ENCODE assay signal across 8 mouse cellular contexts in genomic region chr8:83740976-83741741, GRCm38 (mm10). TPM values are rescaled to one million over a fixed set of nuclear protein-coding genes. Genes with fewer than 3 reads are reported as not detected.
A peak's percentile ranks its signal among the peaks of the same experiment; 100 is the strongest.
DNase-seq lines count a peak whose midpoint lies in the region; ATAC-seq and TF ChIP-seq lines count a peak whose summit lies in the region.

Gene Adgre5, minus strand, starts transcription at chr8:83741326.

- no peaks in the 10 kb centered on the region for H3K4me1 ChIP-seq in cortical plate, adult 2 months (ENCODE audit: control insufficient read depth, insufficient read depth, low read length)
- peaks cover 45% of the 10 kb centered on the region for H3K4me1 ChIP-seq in intestine, embryonic 16.5 days (ENCODE audit: control insufficient read depth, insufficient read depth, low read length)
- H3K4me1 ChIP-seq in neural tube, embryonic 12.5 days, result peaks cover 14% of the 10 kb centered on the region

- H3K9ac ChIP-seq in intestine, embryonic 16.5 days (ENCODE audit: low read depth, low read length), result peak within 1 kb of the TSS; percentile 88
- peak within 1 kb of the TSS; percentile 55 for H3K9ac ChIP-seq in neural tube, embryonic 12.5 days

- H3K36me3 ChIP-seq in intestine, embryonic 16.5 days (ENCODE audit: control insufficient read depth, insufficient read depth, low read length), result no peaks in the 10 kb centered on the region
- no peaks in the 10 kb centered on the region for H3K36me3 ChIP-seq in neural tube, embryonic 12.5 days

- H3K27me3 ChIP-seq in intestine, embryonic 16.5 days (replicated peaks; ENCODE audit: control insufficient read depth, insufficient read depth, low read length), result peaks cover 4% of the 10 kb centered on the region; the same call in 1 of the 2 replicates
- H3K27me3 ChIP-seq in neural tube, embryonic 12.5 days (replicated peaks), result peaks cover 32% of the 10 kb centered on the region

- ATAC-seq in cerebellum, adult (ENCODE audit: insufficient number of reproducible peaks, low FRiP score, low TSS enrichment), result no peak
- ATAC-seq in granulocyte monocyte progenitor cell, adult 5-6 weeks (replicated peaks; ENCODE audit: poor library complexity, severe bottlenecking), result peak; percentile 13
- peak; percentile 76 for ATAC-seq in intestine, embryonic 16.5 days
- peak; percentile 61; the same call in 1 of the 2 replicates for ATAC-seq in neural tube, embryonic 12.5 days (ENCODE audit: low FRiP score, low read depth)

- no peaks in the 10 kb centered on the region for H3K9me3 ChIP-seq in intestine, embryonic 16.5 days (ENCODE audit: control insufficient read depth, low read length)
- H3K9me3 ChIP-seq in neural tube, embryonic 12.5 days, result no peaks in the 10 kb centered on the region

- no peak for TF ChIP-seq CTCF in cortical plate, adult 2 months (IDR thresholded peaks at IDR 0.05; ENCODE audit: extremely low read depth, insufficient read depth, low read length)

- 0 out of 2 replicates have a peak, but pooled peaks have one; percentile 19 for TF ChIP-seq POLR2A in cortical plate, adult 2 months (IDR thresholded peaks at IDR 0.05; ENCODE audit: extremely low read depth, insufficient read depth, low read length)

- peak within 1 kb of the TSS; percentile 31; the same call in 1 of the 2 replicates for H3K4me3 ChIP-seq in cortical plate, adult 2 months (ENCODE audit: insufficient read depth, low read length)
- peak within 1 kb of the TSS; percentile 67 for H3K4me3 ChIP-seq in intestine, embryonic 16.5 days (ENCODE audit: low read length)
- peak within 1 kb of the TSS; percentile 43 for H3K4me3 ChIP-seq in neural tube, embryonic 12.5 days

- 2% methylated on average over 51 of the region's 56 CpGs for WGBS in intestine, embryonic 16.5 days
- under 1% methylated on average over 54 of the region's 56 CpGs for WGBS in neural tube, embryonic 12.5 days

- H3K27ac ChIP-seq in cortical plate, adult 2 months (ENCODE audit: insufficient read depth, low read length), result peak within 1 kb of the TSS; percentile 80
- peak within 1 kb of the TSS; percentile 83 for H3K27ac ChIP-seq in intestine, embryonic 16.5 days (ENCODE audit: low read length)
- no peak within 1 kb of the TSS for H3K27ac ChIP-seq in neural tube, embryonic 12.5 days

- DNase-seq in cerebellum, postnatal 10 days, result peak; percentile 31 to 43
- DNase-seq in lung, adult 18-20 months, result peak; percentile 89 to 91
- peak; percentile 74 for DNase-seq in thymus, postnatal 25 days

- peak within 1 kb of the TSS; percentile 87 for H3K4me2 ChIP-seq in intestine, embryonic 16.5 days (ENCODE audit: low read depth, low read length)
- H3K4me2 ChIP-seq in neural tube, embryonic 12.5 days (replicated peaks), result peak within 1 kb of the TSS; percentile 88

RNA-seq across cellular contexts. Expression of gene Adgre5, which starts in this region (rescaled TPM):
- 25.9 and 26.9 TPM in 2 replicates for polyA plus RNA-seq in cortical plate, adult 2 months (2012; rRNA removed)
- 21.4 and 25.7 TPM in 2 replicates for total RNA-seq in granulocyte monocyte progenitor cell, adult 5-6 weeks (2014; fragmentation: Nextera tagmentation)
- total RNA-seq in granulocyte monocyte progenitor cell, adult 5-6 weeks (2017), result 21.7 and 27.2 TPM in 2 replicates
- 39.5 TPM in 2 replicates for polyA plus RNA-seq in intestine, embryonic 16.5 days (2015; fragmentation: Nextera tagmentation; extraction: Ambion mirVana)
- polyA plus RNA-seq in neural tube, embryonic 12.5 days (2016; fragmentation: Nextera tagmentation; extraction: Ambion mirVana), result 14.2 and 15.7 TPM in 2 replicates

Comparison
In these comparisons a context has a peak if more than half of its experiments do, and no peak if none do; other contexts are left out.
1. DNase-seq: peak in every context shown above with its lines; median percentile 90 in lung, adult 18-20 months; 74 in thymus, postnatal 25 days; 37 in cerebellum, postnatal 10 days.